Mouse (Mus musculus): Measurements from ENCODE around the gene Foxe3.
"Not testable (repeated sequence)": the region's sequence is repeated elsewhere in the genome, so short reads cannot be mapped to it uniquely, and the experiment has no call there.

Foxe3 gene

DNA sequence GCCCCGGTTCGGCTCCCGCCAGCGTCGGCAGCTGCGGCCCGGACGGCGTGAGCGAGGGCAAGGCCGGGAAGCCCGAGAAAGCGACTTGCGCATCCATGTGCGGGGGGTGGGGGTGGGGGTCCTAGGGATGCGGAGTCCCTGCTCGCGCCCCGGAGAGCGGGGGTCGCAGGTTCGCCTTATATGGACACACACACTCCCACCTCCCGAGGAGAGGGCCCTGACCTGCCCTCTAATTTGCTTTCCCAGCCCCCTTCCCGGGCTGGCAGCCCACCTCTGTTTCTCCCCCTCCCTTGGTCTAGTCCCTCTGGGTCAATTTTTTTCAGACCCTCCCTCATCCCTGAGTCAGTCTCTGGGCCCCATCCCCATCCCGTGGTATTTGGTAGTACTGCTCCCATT lies at the start of gene Foxe3:
TSS of gene Foxe3 (minus strand) at position 97 of the 396 bp plus-strand sequence.
- no peak for DNase-seq (ENCODE audit: low spot score)

DNA sequence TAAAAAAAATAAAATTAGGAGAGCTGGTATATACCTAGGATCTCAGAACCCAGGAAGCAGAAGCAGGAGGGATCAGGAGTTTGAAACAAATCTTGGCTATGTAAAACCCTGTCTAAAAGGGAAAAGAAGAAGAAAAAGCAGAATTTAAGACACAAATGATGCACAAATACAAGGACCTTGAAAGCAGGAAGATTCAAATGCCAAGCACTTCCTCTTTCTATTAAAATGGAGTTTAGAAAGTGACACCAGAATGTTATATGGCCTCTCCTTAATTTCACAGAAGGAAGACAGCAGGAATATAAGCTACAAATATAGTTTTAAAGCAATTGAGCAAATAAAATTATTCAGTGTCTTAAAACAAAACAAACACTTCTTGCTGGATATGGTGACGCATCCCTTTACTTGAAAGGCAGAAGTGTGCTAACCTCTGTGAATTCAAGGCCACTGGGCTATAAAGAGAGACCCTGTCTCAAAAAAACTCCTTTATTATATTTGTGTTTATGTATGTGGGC lies 47.5 kb upstream of the Foxe3 start:
- no peak for DNase-seq (ENCODE audit: low spot score)

DNA sequence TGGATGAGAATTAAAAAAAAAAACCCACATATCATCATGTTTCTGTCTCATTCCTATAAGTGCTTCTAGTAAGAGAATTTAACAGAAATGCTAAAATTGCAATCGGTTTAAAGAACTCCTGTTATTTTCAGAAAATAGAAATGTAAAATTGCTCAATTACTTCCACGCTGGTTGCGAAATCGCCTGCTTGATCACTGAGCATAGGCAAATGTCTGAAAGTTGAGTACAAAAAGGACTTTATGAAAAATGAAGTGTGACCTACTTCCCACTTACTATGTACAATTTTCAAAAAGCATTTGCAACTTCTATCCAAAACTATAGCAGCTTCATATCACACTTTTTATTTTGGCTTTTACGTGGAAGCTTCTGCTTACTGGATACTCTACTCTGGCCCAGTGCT lies 44.9 kb upstream of the Foxe3 start:
- DNase-seq (ENCODE audit: low spot score) = no peak

DNA sequence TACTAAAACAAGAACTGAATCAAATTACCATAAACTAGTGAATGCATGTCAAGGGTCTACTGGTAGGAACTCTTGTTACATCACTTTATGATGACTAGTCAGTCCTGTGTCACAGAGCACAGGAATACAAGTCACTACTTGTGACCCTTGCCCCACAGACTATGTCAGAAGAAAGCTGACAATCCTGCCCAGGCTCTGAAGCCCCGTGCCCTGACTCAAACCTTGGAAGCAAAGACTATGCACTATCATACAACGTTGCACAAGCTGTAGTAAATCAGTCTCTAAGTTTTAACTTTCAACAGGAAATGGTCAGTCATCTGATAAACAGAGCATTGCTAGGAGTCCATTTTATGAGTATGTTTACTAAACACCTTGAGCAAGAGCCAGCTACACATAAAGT lies 35.1 kb upstream of the Foxe3 start:
- DNase-seq (ENCODE audit: low spot score) = not testable (repeated sequence)

DNA sequence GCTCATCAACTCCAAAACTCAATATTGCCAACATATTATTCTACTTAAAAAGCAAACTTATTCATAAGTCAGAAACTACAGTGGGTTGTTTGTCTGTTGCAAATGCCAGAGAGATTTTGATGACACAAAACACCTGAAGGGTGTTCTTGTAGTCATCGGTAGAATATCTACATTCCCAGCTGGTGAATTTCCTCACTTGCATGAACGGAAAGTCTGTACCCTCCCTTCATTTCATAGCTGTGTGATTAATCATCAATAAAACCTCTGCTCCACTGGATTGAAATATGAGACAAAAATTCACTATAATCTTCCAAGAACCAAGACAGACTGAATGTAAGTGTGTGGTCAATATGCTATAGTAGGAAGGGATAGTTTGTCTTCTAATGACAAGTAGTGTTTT lies 33.7 kb upstream of the Foxe3 start:
- DNase-seq (ENCODE audit: low spot score) = no peak

DNA sequence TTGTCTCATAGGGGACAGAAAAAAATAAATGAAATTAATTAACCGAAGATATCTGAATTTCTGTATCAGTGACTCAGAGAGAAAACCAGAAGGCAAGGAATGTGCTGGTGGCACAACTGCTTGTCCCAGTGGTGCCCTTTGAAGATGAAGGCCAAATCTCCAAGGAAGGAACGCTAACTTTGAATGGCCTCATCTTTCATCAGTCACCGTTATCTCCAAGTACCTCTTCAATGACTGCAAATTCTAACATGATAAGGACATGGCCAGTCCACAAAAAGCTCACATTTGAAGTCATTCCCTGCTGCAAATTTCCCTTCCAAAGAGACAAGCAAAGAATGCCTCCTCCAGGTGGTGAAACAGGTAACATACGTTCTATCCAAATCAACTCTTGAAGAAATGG lies 33.0 kb upstream of the Foxe3 start:
- DNase-seq (ENCODE audit: low spot score) = no peak

DNA sequence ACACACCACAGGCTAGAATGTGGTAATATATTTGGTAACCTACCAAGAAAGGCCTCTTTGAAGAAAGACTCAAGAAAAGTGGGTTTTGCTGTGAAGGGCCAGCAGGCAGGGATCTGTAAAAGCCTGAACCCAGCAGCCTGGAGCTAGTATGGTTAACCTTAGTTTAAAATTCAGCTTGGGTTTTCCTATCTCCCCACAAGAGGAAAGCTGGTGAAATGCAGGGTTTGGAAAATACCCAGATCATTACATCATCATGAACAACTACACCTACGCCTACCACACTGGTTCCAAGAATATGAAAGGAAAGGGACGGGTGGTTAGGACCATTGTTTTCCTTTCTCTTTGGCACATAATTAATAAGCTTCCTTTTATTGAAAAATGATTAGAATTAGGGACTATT lies 32.4 kb upstream of the Foxe3 start:
- DNase-seq (ENCODE audit: low spot score) = no peak

DNA sequence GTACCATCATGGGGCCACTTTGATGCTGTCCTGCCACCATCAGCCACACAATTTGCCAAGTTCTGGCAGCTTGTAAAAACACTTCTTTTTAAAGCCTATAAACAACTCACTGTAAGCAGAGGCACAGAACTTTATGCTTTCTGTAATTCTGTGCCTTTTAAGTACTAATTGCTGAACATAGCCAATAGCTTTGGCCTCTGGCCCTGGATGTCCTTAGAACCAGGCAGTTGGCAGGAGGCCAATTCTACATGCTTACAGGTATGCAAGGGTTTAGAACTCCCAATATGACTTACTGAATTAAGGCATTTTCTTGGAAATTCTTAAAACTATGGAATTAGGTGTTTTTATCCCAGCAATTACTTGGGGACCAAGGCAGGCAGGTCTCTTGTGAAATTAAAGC lies 31.6 kb upstream of the Foxe3 start:
- no peak for DNase-seq (ENCODE audit: low spot score)

DNA sequence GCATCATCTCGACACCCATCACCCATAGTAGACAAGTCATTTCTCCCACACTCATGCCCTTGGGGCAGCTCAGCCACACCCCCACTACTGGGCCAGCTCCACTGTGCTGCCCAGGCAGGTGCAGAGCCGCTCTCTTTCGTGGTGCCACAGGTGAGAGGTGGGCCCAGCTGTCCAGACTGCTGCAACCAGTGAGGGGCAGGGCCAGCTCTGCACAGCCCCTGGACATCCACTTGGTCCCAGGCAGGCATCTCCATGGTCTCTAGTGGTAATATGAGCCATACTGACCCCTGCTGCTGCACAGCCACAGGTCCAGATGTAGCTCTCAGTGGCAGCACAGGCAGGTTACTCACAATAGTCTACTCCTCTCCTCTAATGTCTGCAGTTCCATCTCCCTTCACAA lies 27.4 kb upstream of the Foxe3 start:
- DNase-seq (ENCODE audit: low spot score) = no peak

DNA sequence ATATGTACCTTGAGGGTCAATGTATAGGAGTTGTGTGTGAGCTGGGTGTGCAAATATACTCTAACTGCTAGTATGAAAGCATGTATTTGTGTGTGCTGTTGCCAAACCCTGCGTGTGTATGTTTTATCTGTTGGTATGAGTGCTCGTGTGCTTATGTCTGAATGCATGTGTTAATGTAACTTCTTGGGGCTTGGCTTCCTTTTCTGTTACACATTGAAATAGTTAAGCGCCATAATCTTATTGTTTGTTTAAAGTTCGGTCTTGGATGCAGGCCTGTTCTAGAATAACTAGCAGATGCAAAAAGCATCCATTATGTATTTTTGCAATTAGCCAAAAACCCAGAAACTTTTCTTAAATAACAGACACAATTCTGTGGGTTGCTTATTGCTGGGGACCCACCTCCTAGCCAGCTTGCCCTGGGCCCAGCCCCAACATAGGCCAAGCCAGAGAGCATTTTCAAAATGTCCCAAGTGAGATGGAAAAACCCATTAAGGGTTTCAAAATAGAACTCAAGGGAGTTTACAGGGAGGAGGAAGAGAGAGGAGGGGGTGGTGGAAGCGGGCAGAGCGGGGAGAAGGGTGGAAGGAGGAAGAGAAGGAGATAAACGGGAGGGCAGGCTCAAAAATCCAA lies 22.2 kb upstream of the Foxe3 start:
- no peak for DNase-seq (ENCODE audit: low spot score)

DNA sequence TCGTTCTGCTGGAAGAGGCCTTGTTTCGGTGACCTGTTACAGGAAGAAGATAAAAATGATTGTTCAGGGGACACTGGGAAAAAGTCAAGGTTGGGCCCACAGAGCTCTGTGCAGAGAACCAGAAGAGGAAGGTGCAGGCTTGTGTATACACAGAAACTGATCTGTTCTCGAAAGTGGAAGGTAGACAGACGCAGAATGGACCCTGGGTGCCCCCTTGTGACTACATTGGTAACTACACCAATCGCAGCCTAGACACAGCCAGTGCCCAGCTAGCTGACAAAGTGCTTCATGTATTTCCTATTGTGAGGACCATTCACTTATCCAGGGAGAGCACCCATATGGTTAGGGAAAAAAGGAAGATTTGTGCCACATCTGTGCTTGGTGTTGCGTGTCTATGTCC lies 21.6 kb upstream of the Foxe3 start:
- peak; percentile 38 for DNase-seq (ENCODE audit: low spot score)

DNA sequence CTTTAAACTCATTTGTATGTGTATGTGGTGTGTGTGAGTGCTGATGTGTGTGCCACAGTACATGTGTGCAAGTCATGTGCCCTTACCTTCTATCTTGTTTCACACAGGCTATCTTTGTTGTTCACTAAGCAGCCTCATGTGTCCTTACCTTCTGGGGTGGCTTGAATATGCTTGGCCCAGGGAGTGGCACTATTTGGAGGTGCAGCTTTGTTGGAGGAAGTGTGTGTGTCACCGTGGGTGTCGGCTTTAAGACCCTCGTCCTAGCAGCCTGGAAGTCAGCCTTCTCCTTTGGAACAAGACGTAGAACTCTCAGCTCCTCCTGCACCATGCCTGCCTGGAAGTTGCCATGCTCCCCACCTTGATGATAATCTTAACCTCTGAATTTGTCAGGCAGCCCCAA lies 20.6 kb upstream of the Foxe3 start:
- DNase-seq (ENCODE audit: low spot score) = no peak

DNA sequence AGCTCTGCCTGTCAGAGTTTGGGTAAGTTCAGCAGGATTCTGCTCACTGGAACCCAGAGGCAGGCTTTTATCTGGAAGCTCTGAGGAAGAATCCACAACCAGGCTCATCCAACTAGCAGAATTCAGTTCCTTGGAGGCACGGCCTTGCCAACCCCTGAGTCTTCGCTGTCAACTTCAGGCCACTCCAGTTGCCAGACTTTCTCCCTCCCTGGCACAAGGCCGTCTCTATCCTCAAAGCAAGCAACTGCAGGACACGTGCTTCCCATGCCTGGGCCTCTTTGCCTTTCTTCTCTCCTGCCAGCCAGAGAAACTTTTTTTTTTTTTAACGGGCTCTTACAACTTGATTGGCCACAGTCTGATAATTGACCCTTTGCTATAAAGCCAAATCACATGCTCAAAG lies 19.2 kb upstream of the Foxe3 start:
- no peak for DNase-seq (ENCODE audit: low spot score)

DNA sequence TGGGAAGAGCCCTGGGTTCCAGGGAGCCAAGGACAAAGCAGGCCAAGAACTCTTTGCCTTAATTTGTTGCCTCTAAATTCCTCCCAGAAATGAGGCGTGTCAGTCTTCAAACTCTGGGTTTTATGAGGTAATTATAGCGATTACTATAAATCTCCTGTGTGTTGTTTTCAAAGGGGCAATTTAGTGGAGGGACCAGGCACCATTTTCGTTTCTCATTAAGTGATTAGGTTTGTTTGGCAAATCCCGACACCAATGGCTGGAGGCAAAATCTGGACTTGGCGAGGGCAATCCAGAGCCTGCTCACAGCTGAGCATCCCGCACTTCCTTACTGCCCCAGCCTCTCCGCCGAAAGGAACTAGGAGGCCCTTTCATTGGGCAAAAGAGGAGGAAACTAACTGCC lies 16.8 kb upstream of the Foxe3 start:
- no peak for DNase-seq (ENCODE audit: low spot score)

DNA sequence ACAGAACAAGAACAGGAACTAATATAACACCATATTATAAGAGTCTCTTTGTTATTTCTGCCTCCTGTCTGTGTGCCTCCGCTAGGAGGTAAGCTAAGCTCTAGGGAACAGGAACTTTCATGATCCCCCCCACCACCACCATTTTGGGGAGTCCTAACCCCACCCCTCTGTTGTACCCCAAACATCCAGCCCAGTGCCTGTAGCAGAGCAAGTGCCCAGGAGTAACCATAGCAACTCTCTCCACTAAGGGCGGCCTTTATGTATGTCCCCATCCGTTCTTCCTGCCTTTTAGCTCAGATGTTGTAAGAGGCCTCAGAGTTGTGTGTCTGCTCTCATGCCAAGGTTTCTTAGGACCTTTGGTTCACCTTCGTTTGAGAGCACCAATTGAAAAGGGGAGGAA lies 16.3 kb upstream of the Foxe3 start:
- DNase-seq (ENCODE audit: low spot score) = no peak

DNA sequence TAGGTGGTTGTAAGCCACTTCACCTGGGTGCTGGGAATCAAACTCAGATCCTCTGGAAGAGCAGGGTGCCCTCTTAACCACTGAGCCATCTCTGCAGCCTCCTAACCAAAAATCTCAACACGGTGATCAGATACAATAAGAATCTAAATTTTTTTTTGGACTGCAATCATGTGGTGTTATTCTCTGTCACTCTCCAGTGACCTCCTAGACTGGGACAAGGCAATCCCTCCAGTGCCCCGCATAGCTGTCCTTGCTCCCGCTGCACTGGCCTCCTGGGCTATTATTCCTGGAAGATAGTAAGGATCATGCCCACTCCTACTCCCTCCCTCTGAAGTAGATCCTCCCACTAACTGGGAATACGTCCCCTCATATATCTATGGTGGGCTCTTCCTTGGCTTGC lies 15.5 kb upstream of the Foxe3 start:
- no peak for DNase-seq (ENCODE audit: low spot score)

DNA sequence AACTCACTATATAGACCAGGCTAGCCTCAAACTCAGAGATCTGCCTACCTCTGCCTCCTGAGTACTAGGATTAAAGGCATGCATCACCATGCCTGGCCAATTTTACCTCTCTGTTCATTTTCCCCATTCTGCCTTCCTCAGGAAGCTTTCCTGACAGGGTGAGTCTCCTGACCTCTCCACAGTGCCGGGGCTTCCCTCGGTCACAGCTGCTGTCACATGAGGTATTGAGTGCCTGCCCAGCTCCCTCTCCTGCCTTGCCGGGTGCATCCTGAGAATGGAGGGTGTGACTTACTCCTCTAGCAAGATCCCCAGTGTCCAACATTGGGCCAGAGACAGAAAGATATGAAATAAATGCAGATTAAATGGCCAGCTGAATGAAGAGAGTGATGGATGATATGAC lies 12.4 kb upstream of the Foxe3 start:
- no peak for DNase-seq (ENCODE audit: low spot score)

DNA sequence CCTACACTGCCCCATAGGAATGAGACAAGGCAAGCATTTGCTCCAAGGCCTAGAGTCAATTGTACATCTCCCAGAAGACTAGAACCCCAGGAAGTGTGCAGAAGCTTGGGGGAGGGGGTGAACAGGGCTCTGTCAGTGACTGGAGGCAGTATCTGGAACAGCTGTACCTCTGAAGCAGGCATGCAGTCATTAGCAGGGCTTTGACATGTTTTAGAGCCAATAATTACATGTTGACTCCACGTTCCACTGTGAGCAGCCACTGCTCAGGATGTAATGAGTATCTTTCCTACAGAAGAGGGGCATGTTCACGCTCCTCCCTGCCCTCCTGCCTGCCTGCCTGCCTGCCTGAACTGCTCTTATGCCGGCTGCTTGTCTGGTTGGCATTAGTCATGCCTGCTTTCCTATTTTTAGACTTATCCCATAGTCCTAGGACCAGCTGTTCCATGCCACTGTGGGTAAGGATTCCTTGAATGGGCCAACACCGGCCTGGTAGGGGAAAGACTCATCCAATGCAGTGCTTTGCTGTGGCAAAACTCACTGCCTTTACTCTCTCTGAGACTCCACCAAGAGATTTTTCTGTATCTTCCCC lies 11.7 kb upstream of the Foxe3 start:
- no peak for DNase-seq (ENCODE audit: low spot score)

DNA sequence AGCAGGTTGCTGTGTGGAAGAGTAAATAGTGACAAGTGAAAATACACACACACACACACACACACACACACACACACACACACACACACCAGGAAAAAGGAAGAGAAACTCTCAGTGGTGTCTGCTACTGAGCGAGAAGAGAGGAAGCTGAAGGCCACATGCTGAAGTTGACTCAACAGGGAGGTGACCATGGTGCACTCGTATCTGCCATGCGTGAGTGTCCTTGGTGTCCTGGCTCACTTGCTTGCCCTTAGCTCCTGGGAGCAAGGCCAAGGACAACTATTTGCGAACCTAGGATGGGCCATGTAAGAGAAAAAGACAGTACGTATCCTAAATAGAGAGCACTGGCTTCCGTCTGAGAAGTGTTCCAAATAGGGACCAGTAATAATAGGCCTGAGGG lies 8.4 kb upstream of the Foxe3 start:
- no peak for DNase-seq (ENCODE audit: low spot score)

DNA sequence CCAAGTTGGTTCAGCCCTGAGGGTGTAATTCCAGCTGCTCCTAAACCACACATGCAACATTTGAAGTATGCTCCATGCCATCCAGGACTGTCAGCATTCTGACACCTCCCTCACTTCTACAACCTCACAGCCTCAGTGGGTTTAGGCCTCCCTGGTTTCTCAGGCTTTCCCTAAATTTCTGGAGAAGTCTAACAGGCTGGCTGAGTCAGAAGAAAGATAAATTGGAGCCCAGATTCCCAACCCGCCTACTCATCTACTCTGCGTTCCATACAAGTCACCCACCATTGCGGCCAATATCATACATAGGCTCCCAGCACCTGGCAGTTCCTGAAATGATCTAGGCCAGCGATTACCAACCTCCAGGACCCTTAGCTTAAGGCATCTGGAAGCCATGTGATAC lies 6.9 kb upstream of the Foxe3 start:
- DNase-seq (ENCODE audit: low spot score) = no peak

DNA sequence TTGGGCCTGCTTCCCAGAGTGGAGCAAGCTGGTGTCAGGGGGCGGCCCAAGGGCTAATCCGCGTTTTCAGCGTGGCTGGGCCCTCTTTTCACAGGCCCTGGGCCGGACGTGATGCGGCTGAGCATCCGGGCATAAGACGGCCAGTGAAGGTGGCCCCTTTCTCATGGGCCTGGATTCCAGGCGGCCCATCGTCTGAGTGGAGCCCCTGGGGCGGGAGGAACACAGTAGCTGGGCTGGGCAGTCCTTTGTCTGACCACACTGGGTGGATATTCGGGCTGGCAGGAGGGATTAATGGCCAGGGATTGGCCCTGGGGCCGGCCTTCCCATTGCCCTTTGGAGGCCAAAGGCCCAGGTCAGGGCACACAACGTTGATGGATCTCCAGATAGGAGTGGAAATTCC lies 3.3 kb upstream of the Foxe3 start:
- DNase-seq (ENCODE audit: low spot score) = no peak

DNA sequence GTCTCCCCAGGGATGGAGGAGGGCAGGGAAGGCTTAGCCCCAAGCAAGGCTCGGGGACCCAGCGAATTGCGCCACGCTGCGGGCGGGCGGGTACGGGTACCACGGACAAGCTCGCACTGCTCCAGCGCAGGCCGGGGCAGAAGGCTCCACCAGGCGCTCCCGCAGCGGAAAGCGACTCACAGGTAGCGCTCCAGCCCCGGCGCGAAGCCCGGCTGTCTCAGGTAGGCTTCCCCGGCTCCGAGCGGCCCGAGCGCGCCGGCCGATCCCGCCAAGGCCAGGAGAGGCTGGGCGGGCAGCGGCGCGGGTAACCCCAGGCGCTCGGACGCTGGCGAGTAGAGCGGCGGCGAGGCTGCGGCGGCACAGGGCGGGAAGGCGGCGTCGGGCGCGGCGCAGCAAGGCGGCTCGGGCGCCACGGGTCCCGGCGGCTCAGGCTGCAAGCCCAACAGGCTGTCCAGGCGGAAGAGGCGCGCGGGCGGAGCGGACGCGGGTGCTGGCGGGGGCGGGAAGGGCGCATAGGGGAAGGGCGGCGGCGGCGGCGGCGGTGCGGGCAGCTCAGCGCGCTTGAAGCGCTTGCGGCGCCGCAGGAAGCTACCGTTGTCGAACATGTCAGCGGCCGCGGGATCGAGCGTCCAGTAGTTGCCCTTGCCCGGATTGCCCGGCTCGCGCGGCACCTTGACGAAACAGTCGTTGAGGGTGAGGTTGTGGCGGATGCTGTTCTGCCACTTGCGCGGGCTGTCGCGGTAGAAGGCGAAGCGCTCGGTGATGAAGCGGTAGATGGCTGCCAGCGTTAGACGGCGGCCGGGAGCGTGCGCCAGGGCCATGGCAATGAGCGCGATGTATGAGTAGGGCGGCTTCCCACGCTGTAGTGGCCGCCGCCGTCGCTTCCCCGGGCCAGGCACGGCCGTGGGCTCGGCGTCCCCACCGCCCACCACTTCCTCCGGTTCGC lies 569 bp downstream of the Foxe3 start:
- DNase-seq (ENCODE audit: low spot score) = no peak

DNA sequence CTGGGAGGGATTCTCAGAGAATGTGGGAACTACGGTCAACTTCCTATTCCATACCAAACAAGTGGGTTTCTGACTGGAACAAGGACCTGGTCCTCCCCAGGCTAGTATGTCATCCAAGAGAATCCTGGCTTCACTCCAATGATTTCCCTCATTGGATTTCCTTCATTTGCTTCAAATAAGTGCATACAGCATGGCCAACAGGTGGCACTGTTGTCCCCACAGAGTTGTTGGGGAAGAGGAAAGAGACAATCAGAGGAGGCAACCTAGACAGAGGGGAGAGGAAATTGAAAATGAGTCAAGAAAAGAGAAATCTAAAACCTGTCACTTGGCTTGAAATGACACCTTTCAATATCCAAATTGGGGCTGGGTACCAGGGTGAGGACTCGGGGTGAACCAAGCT lies 8.7 kb downstream of the Foxe3 start:
- DNase-seq (ENCODE audit: low spot score) = peak; percentile 36
